Mouse (Mus musculus) layer of hippocampus, postnatal 25 days (tissue): Measurements from ENCODE around the gene Wfdc2. TPM values are rescaled to one million over a fixed set of nuclear protein-coding genes. Genes with fewer than 3 reads are reported as not detected.
"Not testable (repeated sequence)": the region's sequence is repeated elsewhere in the genome, so short reads cannot be mapped to it uniquely, and the experiment has no call there.

Experiments used
- DNase-seq, 2 experiments: peaks; one replicate each; pipeline ENCODE4 v3.0.0; 2022; ENCODE audit warnings: mixed read lengths in 2 of 2, low spot score in 1 of 2; ENCODE audit errors: extremely low spot score in 1 of 2
- total RNA-seq, 2 experiments: library from RNA; stranded (reverse); gene quantifications; 2 replicates each; pipeline ENCODE4 v1.2.3; 2021

Wfdc2 gene
- total RNA-seq, 2 experiments from 2014 or later: 0.34 TPM; not detected in 1

GRCm38 (mm10) chr2:164544454-164545097, 17.6 kb upstream of the Wfdc2 start:
- no peak for DNase-seq

GRCm38 (mm10) chr2:164549338-164549737, 12.9 kb upstream of the Wfdc2 start:
- no peak for DNase-seq

- DNase-seq: no peak
Measured at GRCm38 (mm10) chr2:164549963-164550894, 12.0 kb upstream of the Wfdc2 start.

- no peak for DNase-seq
Measured at GRCm38 (mm10) chr2:164550895-164551269, 11.3 kb upstream of the Wfdc2 start.

- no peak for DNase-seq
Measured at GRCm38 (mm10) chr2:164551502-164551901, 10.7 kb upstream of the Wfdc2 start.

- DNase-seq: no peak
Measured at GRCm38 (mm10) chr2:164558426-164558825, 3.8 kb upstream of the Wfdc2 start.

GRCm38 (mm10) chr2:164558991-164559645, 3.1 kb upstream of the Wfdc2 start:
- DNase-seq: no peak

GRCm38 (mm10) chr2:164560106-164560505, 2.1 kb upstream of the Wfdc2 start:
- DNase-seq: no peak

GRCm38 (mm10) chr2:164563339-164564038, 1.3 kb downstream of the Wfdc2 start:
- DNase-seq: peak in 1 of 2 experiments; percentile 20

- no peak for DNase-seq
Measured at GRCm38 (mm10) chr2:164564346-164564745, 2.1 kb downstream of the Wfdc2 start.

GRCm38 (mm10) chr2:164566997-164567396, 4.8 kb downstream of the Wfdc2 start:
- no peak for DNase-seq

GRCm38 (mm10) chr2:164567460-164567859, 5.2 kb downstream of the Wfdc2 start:
- no peak for DNase-seq

GRCm38 (mm10) chr2:164573359-164573758, 11.1 kb downstream of the Wfdc2 start, which contains the start of gene Spint3:
Spint3 (minus strand) TSS chr2:164573459.
- not testable (repeated sequence) for DNase-seq

GRCm38 (mm10) chr2:164585025-164585725, 23.0 kb downstream of the Wfdc2 start, which contains the start of gene Wfdc6a:
Wfdc6a (minus strand) TSS chr2:164585447.
- not testable (repeated sequence) for DNase-seq

GRCm38 (mm10) chr2:164592014-164592413, 29.8 kb downstream of the Wfdc2 start:
- peak in 1 of 2 experiments; percentile 16 for DNase-seq

GRCm38 (mm10) chr2:164593494-164593893, 31.3 kb downstream of the Wfdc2 start, which contains the start of gene Eppin:
Eppin (minus strand) TSS chr2:164593594.
- DNase-seq: no peak

- DNase-seq: no peak
Measured at GRCm38 (mm10) chr2:164600179-164600578, 38.0 kb downstream of the Wfdc2 start.

- no peak for DNase-seq
Measured at GRCm38 (mm10) chr2:164603482-164603881, 41.3 kb downstream of the Wfdc2 start.

GRCm38 (mm10) chr2:164604411-164604810, 42.2 kb downstream of the Wfdc2 start:
- DNase-seq: no peak

- no peak for DNase-seq
Measured at GRCm38 (mm10) chr2:164608781-164609180, 46.6 kb downstream of the Wfdc2 start.
